Mouse (Mus musculus): ENCODE data around the gene Palm2. TPM values are rescaled to one million over a fixed set of nuclear protein-coding genes. Genes with fewer than 3 reads are reported as not detected.

Palm2 gene
- total RNA-seq, 1 experiment, result 1.8 TPM

- no peaks in the 10 kb centered on the region for H3K9me3 ChIP-seq (ENCODE audit: control insufficient read depth, insufficient read depth, low read depth, low read length)
- no peak overlapping the region for H3K27ac ChIP-seq (ENCODE audit: insufficient read depth, low read depth, low read length, poor library complexity, severe bottlenecking)
- DNase-seq (ENCODE audit: low read depth, low spot score), result no peak
- no peak for TF ChIP-seq HCFC1 (IDR thresholded peaks at IDR 0.05; ENCODE audit: borderline replicate concordance, insufficient read depth, low read length)
- TF ChIP-seq ZC3H11A (IDR thresholded peaks at IDR 0.05; ENCODE audit: borderline replicate concordance, low read depth, low read length), result no peak
- TF ChIP-seq MAFK (IDR thresholded peaks at IDR 0.05; ENCODE audit: insufficient read depth, low read depth, low read length), result no peak
- TF ChIP-seq CHD2 (IDR thresholded peaks at IDR 0.05; ENCODE audit: low read depth, low read length), result no peak
- no peak for TF ChIP-seq ZNF384 (IDR thresholded peaks at IDR 0.05; ENCODE audit: low read depth, low read length)
- H3K4me1 ChIP-seq (ENCODE audit: control insufficient read depth in 2 of 2, insufficient read depth in 2 of 2, low read length in 2 of 2, poor library complexity in 1 of 2), result peaks cover 0 to 2% of the 10 kb centered on the region in 2 experiments; a peak in 1 of 4 replicates
- in situ Hi-C loops (cut with MboI; ENCODE audit: low sequenced_read_pairs in 2 of 2, unreplicated experiment in 2 of 2), result no loop called here
- H3K4me3 ChIP-seq (ENCODE audit: insufficient read depth in 1 of 2, low read depth in 1 of 2, low read length in 2 of 2, poor library complexity in 1 of 2, severe bottlenecking in 1 of 2), result peak overlapping the region; percentile 70 to 73; a peak in 3 of 4 replicates
- H3K9ac ChIP-seq (ENCODE audit: insufficient read depth, low read depth, low read length, poor library complexity, severe bottlenecking), result peak overlapping the region; percentile 68; the same call in 1 of the 2 replicates
- H3K36me3 ChIP-seq (ENCODE audit: control insufficient read depth, insufficient read depth, low read length, poor library complexity, severe bottlenecking), result no peaks in the 10 kb centered on the region
These were observed 134.4 kb downstream of the Palm2 start for GRCm38 (mm10) chr4:57568268-57569068.

GRCm38 (mm10) chr4:57569069-57569355 is 135.0 kb downstream of the Palm2 start:
- peaks cover 0 to 2% of the 10 kb centered on the region in 2 experiments; a peak in 1 of 4 replicates for H3K4me1 ChIP-seq (ENCODE audit: control insufficient read depth in 2 of 2, insufficient read depth in 2 of 2, low read length in 2 of 2, poor library complexity in 1 of 2)
- in situ Hi-C loops (cut with MboI; ENCODE audit: low sequenced_read_pairs in 2 of 2, unreplicated experiment in 2 of 2), result no loop called here

GRCm38 (mm10) chr4:57569711-57570110 is 135.7 kb downstream of the Palm2 start:
- H3K27ac ChIP-seq (ENCODE audit: insufficient read depth, low read depth, low read length, poor library complexity, severe bottlenecking), result no peak overlapping the region
- peaks cover 0 to 2% of the 10 kb centered on the region in 2 experiments; a peak in 1 of 4 replicates for H3K4me1 ChIP-seq (ENCODE audit: control insufficient read depth in 2 of 2, insufficient read depth in 2 of 2, low read length in 2 of 2, poor library complexity in 1 of 2)
- in situ Hi-C loops (cut with MboI; ENCODE audit: low sequenced_read_pairs in 2 of 2, unreplicated experiment in 2 of 2), result no loop called here
- no peak overlapping the region for H3K4me3 ChIP-seq (ENCODE audit: insufficient read depth in 1 of 2, low read depth in 1 of 2, low read length in 2 of 2, poor library complexity in 1 of 2, severe bottlenecking in 1 of 2)
- no peaks in the 10 kb centered on the region for H3K9me3 ChIP-seq (ENCODE audit: control insufficient read depth, insufficient read depth, low read depth, low read length)
- TF ChIP-seq ZC3H11A (IDR thresholded peaks at IDR 0.05; ENCODE audit: borderline replicate concordance, low read depth, low read length) (no peak), CHD2 (IDR thresholded peaks at IDR 0.05; ENCODE audit: low read depth, low read length) (no peak), MAFK (IDR thresholded peaks at IDR 0.05; ENCODE audit: insufficient read depth, low read depth, low read length) (no peak), ZNF384 (IDR thresholded peaks at IDR 0.05; ENCODE audit: low read depth, low read length) (no peak), HCFC1 (IDR thresholded peaks at IDR 0.05; ENCODE audit: borderline replicate concordance, insufficient read depth, low read length) (no peak)
- DNase-seq (ENCODE audit: low read depth, low spot score), result no peak
- H3K9ac ChIP-seq (ENCODE audit: insufficient read depth, low read depth, low read length, poor library complexity, severe bottlenecking), result no peak overlapping the region
- H3K36me3 ChIP-seq (ENCODE audit: control insufficient read depth, insufficient read depth, low read length, poor library complexity, severe bottlenecking), result no peaks in the 10 kb centered on the region

More at GRCm38 (mm10) chr4:57569069-57569355, 135.0 kb downstream of the Palm2 start:
- no peak overlapping the region for H3K4me3 ChIP-seq (ENCODE audit: insufficient read depth in 1 of 2, low read depth in 1 of 2, low read length in 2 of 2, poor library complexity in 1 of 2, severe bottlenecking in 1 of 2)
- no peak overlapping the region for H3K9ac ChIP-seq (ENCODE audit: insufficient read depth, low read depth, low read length, poor library complexity, severe bottlenecking)
- no peak for DNase-seq (ENCODE audit: low read depth, low spot score)
- no peak overlapping the region for H3K27ac ChIP-seq (ENCODE audit: insufficient read depth, low read depth, low read length, poor library complexity, severe bottlenecking)
- TF ChIP-seq HCFC1 (IDR thresholded peaks at IDR 0.05; ENCODE audit: borderline replicate concordance, insufficient read depth, low read length), result no peak
- TF ChIP-seq CHD2 (IDR thresholded peaks at IDR 0.05; ENCODE audit: low read depth, low read length), result no peak
- TF ChIP-seq ZC3H11A (IDR thresholded peaks at IDR 0.05; ENCODE audit: borderline replicate concordance, low read depth, low read length), result no peak
- no peak for TF ChIP-seq ZNF384 (IDR thresholded peaks at IDR 0.05; ENCODE audit: low read depth, low read length)
- TF ChIP-seq MAFK (IDR thresholded peaks at IDR 0.05; ENCODE audit: insufficient read depth, low read depth, low read length), result no peak
- no peaks in the 10 kb centered on the region for H3K9me3 ChIP-seq (ENCODE audit: control insufficient read depth, insufficient read depth, low read depth, low read length)
- no peaks in the 10 kb centered on the region for H3K36me3 ChIP-seq (ENCODE audit: control insufficient read depth, insufficient read depth, low read length, poor library complexity, severe bottlenecking)

- Histone ChIP-seq H3K9me3 (ENCODE audit: control insufficient read depth, insufficient read depth, low read depth, low read length) (no peaks in the 10 kb centered on the region), H3K36me3 (ENCODE audit: control insufficient read depth, insufficient read depth, low read length, poor library complexity, severe bottlenecking) (no peaks in the 10 kb centered on the region), H3K9ac (ENCODE audit: insufficient read depth, low read depth, low read length, poor library complexity, severe bottlenecking) (no peak overlapping the region), H3K27ac (ENCODE audit: insufficient read depth, low read depth, low read length, poor library complexity, severe bottlenecking) (no peak overlapping the region), H3K4me1 (ENCODE audit: control insufficient read depth in 2 of 2, insufficient read depth in 2 of 2, low read length in 2 of 2, poor library complexity in 1 of 2) (peaks cover 0 to 2% of the 10 kb centered on the region in 2 experiments; a peak in 1 of 4 replicates), H3K4me3 (ENCODE audit: insufficient read depth in 1 of 2, low read depth in 1 of 2, low read length in 2 of 2, poor library complexity in 1 of 2, severe bottlenecking in 1 of 2) (no peak overlapping the region)
- in situ Hi-C loops (cut with MboI; ENCODE audit: low sequenced_read_pairs in 2 of 2, unreplicated experiment in 2 of 2), result no loop called here
- TF ChIP-seq HCFC1 (IDR thresholded peaks at IDR 0.05; ENCODE audit: borderline replicate concordance, insufficient read depth, low read length) (no peak), ZNF384 (IDR thresholded peaks at IDR 0.05; ENCODE audit: low read depth, low read length) (no peak), MAFK (IDR thresholded peaks at IDR 0.05; ENCODE audit: insufficient read depth, low read depth, low read length) (no peak), CHD2 (IDR thresholded peaks at IDR 0.05; ENCODE audit: low read depth, low read length) (no peak), ZC3H11A (IDR thresholded peaks at IDR 0.05; ENCODE audit: borderline replicate concordance, low read depth, low read length) (no peak)
- DNase-seq (ENCODE audit: low read depth, low spot score), result no peak
These were observed 136.2 kb downstream of the Palm2 start for GRCm38 (mm10) chr4:57570229-57570628.
